Mouse (Mus musculus) ES-E14 (cell line): Measurements from ENCODE around the gene Rbl2. TPM values are rescaled to one million over a fixed set of nuclear protein-coding genes. Genes with fewer than 3 reads are reported as not detected.

ENCODE experiments used
- DNase-seq: peaks from one replicate; pipeline ENCODE4 v3.0.0-alpha.2; 2013; ENCODE audit warnings: low read depth, low spot score
- H3K27ac ChIP-seq: 2 replicates; pipeline ENCODE4 v1.5.1; 2012; ENCODE audit warnings: low read depth, mild to moderate bottlenecking, low read length, moderate library complexity, mixed read lengths; ENCODE audit not compliant: poor library complexity, insufficient read depth, severe bottlenecking
- H3K36me3 ChIP-seq: 2 replicates; pipeline ENCODE4 v1.6.1; 2012; ENCODE audit warnings: mild to moderate bottlenecking, low read length, moderate library complexity, mixed read lengths; ENCODE audit not compliant: control insufficient read depth, poor library complexity, insufficient read depth, severe bottlenecking
- H3K4me1 ChIP-seq, 2 experiments: fragments of 150-350 bp in 1 of 2; sonication (generic) in 1 of 2; 2 replicates each; pipeline ENCODE4 v1.6.1; 2012; ENCODE audit warnings: low read length in 2 of 2, mild to moderate bottlenecking in 1 of 2, mixed read lengths in 1 of 2; ENCODE audit not compliant: control insufficient read depth in 2 of 2, insufficient read depth in 2 of 2, poor library complexity in 1 of 2
- H3K4me3 ChIP-seq, 2 experiments: fragments of 150-350 bp in 1 of 2; sonication (generic) in 1 of 2; 2 replicates each; pipeline ENCODE4 v1.5.1; 2012; ENCODE audit warnings: low read length in 2 of 2, low read depth in 1 of 2, mild to moderate bottlenecking in 1 of 2, mixed read lengths in 1 of 2; ENCODE audit not compliant: insufficient read depth in 1 of 2, poor library complexity in 1 of 2, severe bottlenecking in 1 of 2
- H3K9ac ChIP-seq: 2 replicates; pipeline ENCODE4 v1.6.1; 2012; ENCODE audit warnings: low read depth, mild to moderate bottlenecking, low read length, mixed read lengths; ENCODE audit not compliant: poor library complexity, insufficient read depth, severe bottlenecking
- H3K9me3 ChIP-seq: fragments of 150-350 bp; sonication (generic); 2 replicates; pipeline ENCODE4 v1.6.1; 2012; ENCODE audit warnings: low read depth, mild to moderate bottlenecking, low read length; ENCODE audit not compliant: control insufficient read depth, insufficient read depth
- CHD2 ChIP-seq: IDR thresholded peaks from 2 replicates; pipeline ENCODE4 v1.6.1; 2014; ENCODE audit warnings: mild to moderate bottlenecking, low read depth, low read length, inconsistent platforms
- HCFC1 ChIP-seq: IDR thresholded peaks from 2 replicates; pipeline ENCODE4 v1.6.1; 2012; ENCODE audit warnings: low read length, inconsistent platforms, borderline replicate concordance; ENCODE audit not compliant: insufficient read depth
- MAFK ChIP-seq: IDR thresholded peaks from 2 replicates; pipeline ENCODE4 v1.6.1; 2014; ENCODE audit warnings: mild to moderate bottlenecking, low read depth, low read length, inconsistent platforms; ENCODE audit not compliant: insufficient read depth
- ZC3H11A ChIP-seq: IDR thresholded peaks from 2 replicates; pipeline ENCODE4 v1.6.1; 2012; ENCODE audit warnings: low read depth, mild to moderate bottlenecking, inconsistent platforms, low read length, borderline replicate concordance
- ZNF384 ChIP-seq: IDR thresholded peaks from 2 replicates; pipeline ENCODE4 v1.6.1; 2012; ENCODE audit warnings: low read depth, low read length, inconsistent platforms
- in situ Hi-C, 2 experiments: fragments of 600-800 bp; cut with MboI; formaldehyde crosslinking; loops; one replicate each; pipeline ENCODE4 v1.15.1; 2025; ENCODE audit warnings: low sequenced_read_pairs in 2 of 2, inconsistent platforms in 1 of 2; ENCODE audit not compliant: unreplicated experiment in 2 of 2
- total RNA-seq: library from RNA; depleted of rRNA; stranded (reverse); fragments of 300-350 nt; gene quantifications from 2 replicates; pipeline ENCODE4 v1.2.3, GENCODE M21; 2012

The Rbl2 gene
- total RNA-seq, 1 experiment: 7.7 TPM

- in situ Hi-C loops: no loop called here
- H3K27ac ChIP-seq: no peak overlapping the region
- no peak overlapping the region for H3K9ac ChIP-seq
- H3K4me3 ChIP-seq: no peak overlapping the region
- DNase-seq: no peak
- H3K9me3 ChIP-seq: no peaks in the 10 kb centered on the region
- H3K4me1 ChIP-seq: no peaks in the 10 kb centered on the region; a peak in 1 of 4 replicates
- no peaks in the 10 kb centered on the region for H3K36me3 ChIP-seq
- TF ChIP-seq ZNF384: no peak
- no peak for TF ChIP-seq ZC3H11A
- no peak for TF ChIP-seq HCFC1
Measured at GRCm38 (mm10) chr8:91148643-91149178, 78.9 kb downstream of the Rbl2 start.

GRCm38 (mm10) chr8:91149298-91149697, 79.4 kb downstream of the Rbl2 start:
- H3K36me3 ChIP-seq: no peaks in the 10 kb centered on the region
- H3K9me3 ChIP-seq: no peaks in the 10 kb centered on the region
- H3K4me1 ChIP-seq: no peaks in the 10 kb centered on the region; a peak in 1 of 4 replicates
- no peak overlapping the region for H3K27ac ChIP-seq
- TF ChIP-seq MAFK (no peak), ZNF384 (no peak), HCFC1 (no peak), ZC3H11A (no peak), CHD2 (no peak)
- H3K9ac ChIP-seq: no peak overlapping the region
- no peak for DNase-seq
- in situ Hi-C loops: no loop called here
- H3K4me3 ChIP-seq: no peak overlapping the region

GRCm38 (mm10) chr8:91151531-91151930, 81.7 kb downstream of the Rbl2 start:
- in situ Hi-C loops: no loop called here

DNA sequence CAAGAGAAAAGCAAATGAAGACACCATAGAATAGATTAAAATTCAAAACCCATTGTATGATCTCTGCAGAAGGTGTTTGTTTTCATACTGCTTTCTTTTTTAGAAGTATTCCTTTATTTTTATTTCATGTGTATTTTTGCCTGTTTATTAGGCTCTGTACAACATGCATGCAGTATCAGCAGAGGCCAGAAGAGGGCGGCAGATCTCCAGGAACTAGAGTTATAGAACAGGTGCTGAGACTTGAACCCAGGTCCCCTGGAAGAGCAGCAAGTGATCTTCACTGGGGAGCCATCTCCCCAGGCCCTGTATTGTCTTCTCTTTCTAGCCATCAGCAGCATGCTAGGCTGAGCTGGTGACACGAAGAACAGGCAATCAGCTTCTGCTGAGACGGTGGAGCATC, 84.0 kb downstream of the Rbl2 start:
- Histone ChIP-seq H3K4me3 (no peak overlapping the region), H3K9ac (no peak overlapping the region)

More at GRCm38 (mm10) chr8:91151531-91151930, 81.7 kb downstream of the Rbl2 start:
- no peak for DNase-seq
- no peak overlapping the region for H3K9ac ChIP-seq
- TF ChIP-seq CHD2: no peak
- TF ChIP-seq ZC3H11A: no peak
- no peak for TF ChIP-seq ZNF384
- no peak for TF ChIP-seq HCFC1
- no peak for TF ChIP-seq MAFK
- no peaks in the 10 kb centered on the region; a peak in 1 of 4 replicates for H3K4me1 ChIP-seq
- no peak overlapping the region for H3K4me3 ChIP-seq
- no peaks in the 10 kb centered on the region for H3K36me3 ChIP-seq
- H3K27ac ChIP-seq: no peak overlapping the region
- no peaks in the 10 kb centered on the region for H3K9me3 ChIP-seq

GRCm38 (mm10) chr8:91154564-91154963, 84.7 kb downstream of the Rbl2 start:
- Histone ChIP-seq H3K36me3 (no peaks in the 10 kb centered on the region), H3K4me3 (no peak overlapping the region), H3K4me1 (no peaks in the 10 kb centered on the region), H3K9ac (no peak overlapping the region), H3K27ac (no peak overlapping the region), H3K9me3 (no peaks in the 10 kb centered on the region)
- in situ Hi-C loops: no loop called here
- TF ChIP-seq ZC3H11A (no peak), HCFC1 (no peak), ZNF384 (no peak), CHD2 (no peak)
- DNase-seq: peak; percentile 92

More for the DNA sequence above, 84.0 kb downstream of the Rbl2 start:
- H3K36me3 ChIP-seq: no peaks in the 10 kb centered on the region
- H3K4me1 ChIP-seq: no peaks in the 10 kb centered on the region
- no peak for TF ChIP-seq CHD2
- TF ChIP-seq ZNF384: no peak
- no peak for TF ChIP-seq MAFK
- TF ChIP-seq ZC3H11A: 0 out of 2 replicates have a peak, but pooled peaks have one; percentile 5
- no peak for TF ChIP-seq HCFC1
- no peak overlapping the region for H3K27ac ChIP-seq
- no peak for DNase-seq
- in situ Hi-C loops: no loop called here
- no peaks in the 10 kb centered on the region for H3K9me3 ChIP-seq
